Mouse (Mus musculus): ENCODE results near the gene Isg15.

Isg15 gene

GRCm38 (mm10) chr4:156200623-156201475 is at the start of gene Isg15:
Gene Isg15 (minus strand): TSS chr4:156200818.
- DNase-seq (ENCODE audit: low spot score in 2 of 2): no peak

GRCm38 (mm10) chr4:156249567-156249966 is 48.9 kb upstream of the Isg15 start:
- DNase-seq (ENCODE audit: low spot score in 2 of 2): no peak

GRCm38 (mm10) chr4:156236651-156237447 is 36.2 kb upstream of the Isg15 start:
- DNase-seq (ENCODE audit: low spot score in 2 of 2): no peak

GRCm38 (mm10) chr4:156235808-156236533 is 35.4 kb upstream of the Isg15 start, which contains the start of gene Noc2l:
Gene Noc2l (plus strand): TSS chr4:156236010.
- DNase-seq (ENCODE audit: low spot score in 2 of 2): peak; percentile 86

- DNase-seq (ENCODE audit: low spot score in 2 of 2): no peak
Measured at GRCm38 (mm10) chr4:156235360-156235770, 34.7 kb upstream of the Isg15 start.

- DNase-seq (ENCODE audit: low spot score in 2 of 2): peak; percentile 57 to 66
Measured at GRCm38 (mm10) chr4:156234701-156235213, 34.1 kb upstream of the Isg15 start, which contains the start of gene Plekhn1. Gene Plekhn1 (minus strand): TSS chr4:156234857.

DNA sequence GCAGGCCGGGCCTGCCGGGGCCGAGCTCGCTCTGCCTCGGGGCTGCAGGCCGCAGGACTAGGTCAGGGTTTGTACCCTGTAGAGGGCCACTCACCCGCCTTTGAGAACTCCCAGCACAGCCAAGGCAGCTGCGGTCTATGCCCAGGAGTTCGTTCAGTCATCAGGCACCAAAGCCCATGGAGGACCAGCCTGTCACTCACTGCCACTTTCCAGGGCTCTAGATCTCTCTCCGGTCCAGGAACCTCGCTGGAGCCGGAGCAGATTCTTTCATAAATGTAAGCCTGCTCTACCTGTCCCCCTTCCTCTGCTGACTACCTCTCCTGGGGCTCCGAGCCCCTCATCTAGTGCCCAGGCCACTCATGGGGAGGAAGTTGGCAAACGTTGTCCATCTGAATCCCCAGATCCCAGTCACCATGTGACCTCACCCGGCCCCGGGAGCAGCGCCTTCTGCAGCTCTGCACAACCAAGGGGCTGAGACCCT is 33.4 kb upstream of the Isg15 start:
- no peak for DNase-seq (ENCODE audit: low spot score in 2 of 2)

DNA sequence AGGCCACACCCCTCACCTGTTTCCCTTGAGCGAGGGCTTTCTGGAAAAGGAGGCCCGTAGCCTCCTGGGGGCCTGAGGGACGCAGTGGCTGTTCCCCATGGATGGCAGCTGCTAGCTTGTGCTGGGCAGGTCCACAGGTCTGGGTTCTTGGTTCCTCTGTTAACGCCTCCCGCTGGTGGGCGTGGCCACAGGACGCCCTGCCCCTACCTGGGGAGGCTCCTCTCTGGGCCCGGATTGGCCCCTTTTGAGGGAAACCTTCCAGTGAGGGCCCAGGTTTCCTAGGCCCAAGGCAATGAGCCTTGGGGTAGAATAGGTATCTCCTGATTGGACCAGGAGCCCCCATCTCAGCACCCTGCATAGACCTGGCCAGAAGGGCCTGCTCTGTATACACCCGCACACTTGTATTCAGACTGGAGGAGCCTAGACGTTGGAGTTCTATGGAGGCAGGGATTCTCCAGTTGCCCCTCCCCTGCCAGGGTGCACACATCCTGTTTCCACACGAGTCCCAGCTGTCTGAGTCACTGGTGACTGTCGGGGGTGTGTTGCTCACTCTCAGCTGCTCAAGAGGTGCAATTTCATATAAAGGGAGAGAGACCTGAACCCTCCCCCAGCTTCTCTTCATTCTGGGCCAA is 27.9 kb upstream of the Isg15 start:
- no peak for DNase-seq (ENCODE audit: low spot score in 2 of 2)

GRCm38 (mm10) chr4:156227752-156228392 is 27.3 kb upstream of the Isg15 start:
- DNase-seq (ENCODE audit: low spot score in 2 of 2): no peak

GRCm38 (mm10) chr4:156224276-156224675 is 23.7 kb upstream of the Isg15 start:
- no peak for DNase-seq (ENCODE audit: low spot score in 2 of 2)

DNA sequence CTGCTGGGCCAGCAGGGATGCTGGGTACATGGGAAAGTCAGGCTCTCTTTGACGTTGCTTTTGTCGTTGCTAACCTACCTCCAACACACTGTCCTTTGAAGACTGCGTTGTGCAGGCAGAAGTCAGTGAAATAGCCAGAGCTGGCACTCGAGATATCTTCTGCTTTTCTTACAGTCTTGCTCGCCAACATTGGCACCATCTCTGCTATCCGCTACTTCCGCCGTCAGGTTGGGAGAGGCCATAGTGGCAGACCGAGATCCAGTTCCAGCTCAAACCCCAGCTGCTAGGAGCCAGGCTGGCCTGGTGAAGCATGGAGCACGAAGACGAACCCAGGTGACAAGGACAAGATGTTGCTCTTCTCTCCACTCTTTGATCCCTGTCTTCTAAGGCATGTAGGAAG is 19.3 kb upstream of the Isg15 start:
- DNase-seq (ENCODE audit: low spot score in 2 of 2): no peak

- DNase-seq (ENCODE audit: low spot score in 2 of 2): no peak
Measured at GRCm38 (mm10) chr4:156217838-156218237, 17.2 kb upstream of the Isg15 start.

DNA sequence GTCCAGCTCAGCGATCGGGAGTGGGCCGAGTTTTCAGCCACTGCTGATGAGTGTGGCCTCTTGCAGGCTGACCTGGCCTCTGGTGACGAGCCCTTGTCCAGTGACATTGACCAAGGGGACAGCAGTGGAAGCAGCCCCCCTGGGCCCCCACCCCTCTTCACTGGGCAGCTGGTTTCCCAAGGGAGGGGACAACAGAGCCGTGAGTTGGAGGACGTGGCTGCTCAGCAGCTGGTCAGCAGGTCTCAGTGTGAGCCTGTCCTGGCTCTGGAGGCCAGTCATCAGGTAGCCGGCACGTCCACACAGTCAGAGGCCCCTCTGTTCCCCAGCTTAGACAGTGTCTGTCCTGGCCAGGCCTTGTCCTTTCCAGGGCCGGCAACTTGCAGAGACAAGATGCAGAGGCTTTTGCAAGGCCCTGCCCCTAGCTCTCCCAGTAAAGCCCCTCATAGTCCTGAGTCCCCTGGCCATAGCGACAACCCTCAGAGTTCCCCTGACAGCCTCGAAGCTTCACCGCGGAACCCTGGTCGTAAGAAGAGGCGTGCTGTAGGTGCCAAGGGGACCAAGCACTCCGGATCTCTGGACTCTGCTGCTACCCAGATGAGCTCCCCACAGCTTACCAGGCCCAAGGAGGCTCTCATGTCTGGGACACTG is 16.5 kb upstream of the Isg15 start:
- no peak for DNase-seq (ENCODE audit: low spot score in 2 of 2)

DNA sequence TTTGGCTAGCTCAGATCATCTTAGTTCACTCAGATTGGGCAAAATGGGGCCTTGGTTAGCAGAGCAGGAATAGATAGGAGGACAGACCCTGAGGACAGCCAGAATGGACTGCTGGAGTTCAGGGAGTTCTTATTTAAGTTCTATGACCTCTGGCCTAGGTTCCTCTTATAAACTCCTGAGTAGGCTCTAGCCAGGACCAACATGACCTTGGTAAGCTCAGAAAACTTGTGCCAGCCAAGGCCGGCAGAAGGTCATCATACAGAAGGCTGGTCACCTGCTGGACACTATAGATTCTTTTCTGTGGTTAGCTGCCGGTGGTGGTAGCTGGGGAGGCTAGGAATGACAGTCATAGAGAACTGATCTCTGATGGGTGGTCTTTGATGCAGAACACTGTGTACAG is 15.6 kb upstream of the Isg15 start:
- DNase-seq (ENCODE audit: low spot score in 2 of 2): no peak

GRCm38 (mm10) chr4:156215649-156216048 is 15.0 kb upstream of the Isg15 start, which contains the start of gene Perm1:
Gene Perm1 (plus strand): TSS chr4:156215868.
- no peak for DNase-seq (ENCODE audit: low spot score in 2 of 2)

DNA sequence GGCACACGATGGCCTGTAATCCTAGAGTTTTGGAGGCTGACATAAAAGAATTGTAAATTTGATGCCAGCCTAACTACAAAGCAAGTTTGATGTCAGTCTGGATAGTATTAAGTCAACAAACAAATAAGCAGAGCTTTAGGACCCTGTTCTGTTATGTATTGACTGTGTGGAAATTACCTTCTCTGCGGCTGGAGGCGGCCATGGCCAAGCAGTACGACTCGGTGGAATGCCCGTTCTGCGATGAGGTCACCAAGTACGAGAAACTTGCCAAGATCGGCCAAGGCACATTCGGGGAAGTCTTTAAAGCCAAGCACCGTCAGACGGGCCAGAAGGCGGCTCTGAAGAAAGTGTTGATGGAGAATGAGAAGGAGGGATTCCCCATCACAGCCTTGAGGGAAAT is 12.5 kb upstream of the Isg15 start:
- no peak for DNase-seq (ENCODE audit: low spot score in 2 of 2)

- no peak for DNase-seq (ENCODE audit: low spot score in 2 of 2)
Measured at GRCm38 (mm10) chr4:156209963-156210635, 9.5 kb upstream of the Isg15 start.

- no peak for DNase-seq (ENCODE audit: low spot score in 2 of 2)
Measured at GRCm38 (mm10) chr4:156208872-156209271, 8.3 kb upstream of the Isg15 start.

- DNase-seq (ENCODE audit: low spot score in 2 of 2): no peak
Measured at GRCm38 (mm10) chr4:156203413-156204131, 3.0 kb upstream of the Isg15 start.

All from right cerebral cortex, postnatal 36 days (tissue).